Mouse (Mus musculus): Measurements from ENCODE around the gene Slc1a7. TPM values are rescaled to one million over a fixed set of nuclear protein-coding genes. Genes with fewer than 3 reads are reported as not detected.

The Slc1a7 gene
- total and polyA plus RNA-seq, 2 experiments = 0.04 to 0.09 TPM

- 38% methylated on average over 7 of the region's 7 CpGs for WGBS
- Histone ChIP-seq H3K27me3 (ENCODE audit: control insufficient read depth, insufficient read depth, low read length) (no peaks in the 10 kb centered on the region), H3K36me3 (ENCODE audit: control insufficient read depth, insufficient read depth, low read length) (peaks cover 6% of the 10 kb centered on the region), H3K9ac (ENCODE audit: low read depth, low read length) (no peak overlapping the region), H3K4me1 (ENCODE audit: control insufficient read depth, insufficient read depth, low read length) (peaks cover 9% of the 10 kb centered on the region), H3K79me2 (ENCODE audit: control insufficient read depth, insufficient read depth, low read length) (peaks cover 30% of the 10 kb centered on the region; the same call in 1 of the 2 replicates), H3K4me3 (ENCODE audit: insufficient read depth, low read depth, low read length) (peak overlapping the region; percentile 98; the same call in 1 of the 2 replicates), H3K27ac (replicated peaks; ENCODE audit: insufficient read depth, low read depth, low read length) (no peak overlapping the region)
- no peak for DNase-seq (ENCODE audit: extremely low read depth, low read depth, low spot score)
- TF ChIP-seq CTCF (IDR thresholded peaks at IDR 0.05; ENCODE audit: low read depth, low read length) = no peak
- no peak for TF ChIP-seq POLR2A (IDR thresholded peaks at IDR 0.05; ENCODE audit: extremely low read depth, insufficient read depth, low read length)
Observed at GRCm38 (mm10) chr4:107923803-107924194, 44.3 kb upstream of the Slc1a7 start.

GRCm38 (mm10) chr4:107928269-107928668, 39.9 kb upstream of the Slc1a7 start:
- Histone ChIP-seq H3K4me3 (ENCODE audit: insufficient read depth, low read depth, low read length) (no peak overlapping the region), H3K9ac (ENCODE audit: low read depth, low read length) (no peak overlapping the region), H3K27ac (replicated peaks; ENCODE audit: insufficient read depth, low read depth, low read length) (no peak overlapping the region), H3K27me3 (ENCODE audit: control insufficient read depth, insufficient read depth, low read length) (no peaks in the 10 kb centered on the region), H3K79me2 (ENCODE audit: control insufficient read depth, insufficient read depth, low read length) (no peaks in the 10 kb centered on the region), H3K4me1 (ENCODE audit: control insufficient read depth, insufficient read depth, low read length) (no peaks in the 10 kb centered on the region), H3K36me3 (ENCODE audit: control insufficient read depth, insufficient read depth, low read length) (no peaks in the 10 kb centered on the region)
- 92% methylated on average over 2 of the region's 2 CpGs for WGBS
- DNase-seq (ENCODE audit: extremely low read depth, low read depth, low spot score) = no peak
- TF ChIP-seq POLR2A (IDR thresholded peaks at IDR 0.05; ENCODE audit: extremely low read depth, insufficient read depth, low read length) = no peak
- TF ChIP-seq CTCF (IDR thresholded peaks at IDR 0.05; ENCODE audit: low read depth, low read length) = no peak

- no peaks in the 10 kb centered on the region for H3K79me2 ChIP-seq (ENCODE audit: control insufficient read depth, insufficient read depth, low read length)
- no peak overlapping the region for H3K27ac ChIP-seq (replicated peaks; ENCODE audit: insufficient read depth, low read depth, low read length)
- TF ChIP-seq CTCF (IDR thresholded peaks at IDR 0.05; ENCODE audit: low read depth, low read length) (no peak), POLR2A (IDR thresholded peaks at IDR 0.05; ENCODE audit: extremely low read depth, insufficient read depth, low read length) (no peak)
- no peaks in the 10 kb centered on the region for H3K27me3 ChIP-seq (ENCODE audit: control insufficient read depth, insufficient read depth, low read length)
- H3K4me3 ChIP-seq (ENCODE audit: insufficient read depth, low read depth, low read length) = no peak overlapping the region
- no peaks in the 10 kb centered on the region for H3K4me1 ChIP-seq (ENCODE audit: control insufficient read depth, insufficient read depth, low read length)
- no peak for DNase-seq (ENCODE audit: extremely low read depth, low read depth, low spot score)
- no peaks in the 10 kb centered on the region for H3K36me3 ChIP-seq (ENCODE audit: control insufficient read depth, insufficient read depth, low read length)
- no peak overlapping the region; the same call in 1 of the 2 replicates for H3K9ac ChIP-seq (ENCODE audit: low read depth, low read length)
- 94% methylated on average over 2 of the region's 2 CpGs for WGBS
Observed at GRCm38 (mm10) chr4:107928726-107929125, 39.4 kb upstream of the Slc1a7 start.

GRCm38 (mm10) chr4:107931453-107931852, 36.7 kb upstream of the Slc1a7 start:
- 89% methylated on average over 3 of the region's 3 CpGs for WGBS
- Histone ChIP-seq H3K79me2 (ENCODE audit: control insufficient read depth, insufficient read depth, low read length) (no peaks in the 10 kb centered on the region), H3K4me3 (ENCODE audit: insufficient read depth, low read depth, low read length) (no peak overlapping the region), H3K27me3 (ENCODE audit: control insufficient read depth, insufficient read depth, low read length) (no peaks in the 10 kb centered on the region), H3K9ac (ENCODE audit: low read depth, low read length) (no peak overlapping the region), H3K27ac (replicated peaks; ENCODE audit: insufficient read depth, low read depth, low read length) (no peak overlapping the region), H3K36me3 (ENCODE audit: control insufficient read depth, insufficient read depth, low read length) (no peaks in the 10 kb centered on the region), H3K4me1 (ENCODE audit: control insufficient read depth, insufficient read depth, low read length) (no peaks in the 10 kb centered on the region)
- DNase-seq (ENCODE audit: extremely low read depth, low read depth, low spot score) = no peak
- TF ChIP-seq POLR2A (IDR thresholded peaks at IDR 0.05; ENCODE audit: extremely low read depth, insufficient read depth, low read length) = no peak
- TF ChIP-seq CTCF (IDR thresholded peaks at IDR 0.05; ENCODE audit: low read depth, low read length) = no peak

GRCm38 (mm10) chr4:107933239-107933638, 34.9 kb upstream of the Slc1a7 start:
- Histone ChIP-seq H3K27me3 (ENCODE audit: control insufficient read depth, insufficient read depth, low read length) (no peaks in the 10 kb centered on the region), H3K27ac (replicated peaks; ENCODE audit: insufficient read depth, low read depth, low read length) (no peak overlapping the region), H3K9ac (ENCODE audit: low read depth, low read length) (no peak overlapping the region), H3K79me2 (ENCODE audit: control insufficient read depth, insufficient read depth, low read length) (no peaks in the 10 kb centered on the region), H3K4me1 (ENCODE audit: control insufficient read depth, insufficient read depth, low read length) (no peaks in the 10 kb centered on the region), H3K4me3 (ENCODE audit: insufficient read depth, low read depth, low read length) (no peak overlapping the region), H3K36me3 (ENCODE audit: control insufficient read depth, insufficient read depth, low read length) (no peaks in the 10 kb centered on the region)
- no peak for DNase-seq (ENCODE audit: extremely low read depth, low read depth, low spot score)
- WGBS = 81% methylated on average over 8 of the region's 8 CpGs
- no peak for TF ChIP-seq CTCF (IDR thresholded peaks at IDR 0.05; ENCODE audit: low read depth, low read length)
- TF ChIP-seq POLR2A (IDR thresholded peaks at IDR 0.05; ENCODE audit: extremely low read depth, insufficient read depth, low read length) = no peak

GRCm38 (mm10) chr4:107935254-107935653, 32.9 kb upstream of the Slc1a7 start:
- Histone ChIP-seq H3K79me2 (ENCODE audit: control insufficient read depth, insufficient read depth, low read length) (no peaks in the 10 kb centered on the region), H3K9ac (ENCODE audit: low read depth, low read length) (no peak overlapping the region), H3K4me3 (ENCODE audit: insufficient read depth, low read depth, low read length) (no peak overlapping the region), H3K36me3 (ENCODE audit: control insufficient read depth, insufficient read depth, low read length) (no peaks in the 10 kb centered on the region), H3K27me3 (ENCODE audit: control insufficient read depth, insufficient read depth, low read length) (no peaks in the 10 kb centered on the region), H3K4me1 (ENCODE audit: control insufficient read depth, insufficient read depth, low read length) (no peaks in the 10 kb centered on the region), H3K27ac (replicated peaks; ENCODE audit: insufficient read depth, low read depth, low read length) (no peak overlapping the region)
- WGBS = 75% methylated on average over 3 of the region's 3 CpGs
- TF ChIP-seq CTCF (IDR thresholded peaks at IDR 0.05; ENCODE audit: low read depth, low read length) (no peak), POLR2A (IDR thresholded peaks at IDR 0.05; ENCODE audit: extremely low read depth, insufficient read depth, low read length) (no peak)
- DNase-seq (ENCODE audit: extremely low read depth, low read depth, low spot score) = no peak

Data from liver, adult 2 months (tissue).